Mouse (Mus musculus) adrenal gland, postnatal 36 days (tissue): Measurements from ENCODE around the gene Havcr2. TPM values are rescaled to one million over a fixed set of nuclear protein-coding genes. Genes with fewer than 3 reads are reported as not detected.
A peak's percentile ranks its signal among the peaks of the same experiment; 100 is the strongest.
"Not testable (repeated sequence)": the region's sequence is repeated elsewhere in the genome, so short reads cannot be mapped to it uniquely, and the experiment has no call there.

Source experiments
- DNase-seq, 2 experiments: peaks; one replicate each; pipeline ENCODE4 v3.0.0; 2021; ENCODE audit warnings: mixed read lengths in 1 of 2
- total RNA-seq, 2 experiments: library from RNA; stranded (reverse); gene quantifications; 2 replicates each; pipeline ENCODE4 v1.2.3; 2021

Havcr2 gene
- total RNA-seq, 2 experiments from 2014 or later, result 1.7 to 1.9 TPM

GRCm38 (mm10) chr11:46459960-46460359, 5.2 kb downstream of the Havcr2 start:
- DNase-seq, result no peak

GRCm38 (mm10) chr11:46461362-46461761, 6.6 kb downstream of the Havcr2 start:
- no peak for DNase-seq

- DNase-seq, result peak; percentile 17 to 35
These were observed 7.2 kb downstream of the Havcr2 start for GRCm38 (mm10) chr11:46461931-46462330.

GRCm38 (mm10) chr11:46466878-46467277, 12.1 kb downstream of the Havcr2 start:
- DNase-seq, result no peak

GRCm38 (mm10) chr11:46474220-46474619, 19.5 kb downstream of the Havcr2 start:
- DNase-seq, result no peak

GRCm38 (mm10) chr11:46479311-46479710, 24.6 kb downstream of the Havcr2 start:
- DNase-seq, result no peak

- DNase-seq, result no peak
These were observed 25.8 kb downstream of the Havcr2 start for GRCm38 (mm10) chr11:46480517-46480916.

- DNase-seq, result peak in 1 of 2 experiments; percentile 4
These were observed 33.5 kb downstream of the Havcr2 start for GRCm38 (mm10) chr11:46488231-46488630.

- DNase-seq, result no peak
These were observed 33.9 kb downstream of the Havcr2 start for GRCm38 (mm10) chr11:46488650-46489049.

GRCm38 (mm10) chr11:46507146-46507545, 52.4 kb downstream of the Havcr2 start:
- DNase-seq, result no peak

GRCm38 (mm10) chr11:46509900-46510299, 55.2 kb downstream of the Havcr2 start:
- DNase-seq, result no peak

- not testable (repeated sequence) for DNase-seq
These were observed 66.6 kb downstream of the Havcr2 start for GRCm38 (mm10) chr11:46521341-46521740.

GRCm38 (mm10) chr11:46522719-46523118, 68.0 kb downstream of the Havcr2 start:
- DNase-seq, result peak; percentile 11 to 18

GRCm38 (mm10) chr11:46523912-46524311, 69.2 kb downstream of the Havcr2 start, which contains the start of gene Gm12169:
Gm12169 (plus strand) TSS chr11:46524212.
- no peak for DNase-seq

GRCm38 (mm10) chr11:46530149-46530548, 75.4 kb downstream of the Havcr2 start:
- no peak for DNase-seq

Other genes starting within 250 kb of the Havcr2 start
- gene Fndc9, start 219.4 kb upstream of the Havcr2 start, total RNA-seq, result not detected
- 10 to 100 TPM; 84.0 to 88.8 TPM for gene Cyfip2, start 142.1 kb upstream of the Havcr2 start, total RNA-seq
- gene Itk, start 65.4 kb upstream of the Havcr2 start, total RNA-seq, result under 1 TPM; 0.13 to 0.23 TPM
- not detected for gene Fam71b, start 58.4 kb upstream of the Havcr2 start, total RNA-seq
- 10 to 100 TPM; 39.0 to 46.2 TPM for gene Med7, start 18.0 kb upstream of the Havcr2 start, total RNA-seq
- not detected for gene Gm12169, start 69.3 kb downstream of the Havcr2 start, total RNA-seq
- not detected for gene BC053393, start 116.6 kb downstream of the Havcr2 start, total RNA-seq
- not detected for gene Dppa1, start 174.3 kb downstream of the Havcr2 start, total RNA-seq